Mouse (Mus musculus) liver, embryonic 15.5 days (tissue): Measurements from ENCODE around the gene Sst. TPM values are rescaled to one million over a fixed set of nuclear protein-coding genes. Genes with fewer than 3 reads are reported as not detected.
"Not testable (repeated sequence)": the region's sequence is repeated elsewhere in the genome, so short reads cannot be mapped to it uniquely, and the experiment has no call there.

Source experiments
- ATAC-seq: fragments of 200-750 bp; cut with Nextera tagmentation; 2 replicates; pipeline ENCODE4 v1.8.0; 2017; ENCODE audit warnings: moderate number of reproducible peaks, mild to moderate bottlenecking, moderate library complexity; ENCODE audit not compliant: insufficient read depth
- H3K27ac ChIP-seq: fragments of 300-500 bp; sonication (generic); replicated peaks from 2 replicates; pipeline ENCODE4 v1.5.1; 2015; ENCODE audit warnings: mild to moderate bottlenecking, inconsistent platforms
- H3K27me3 ChIP-seq: fragments of 300-500 bp; sonication (generic); 2 replicates; pipeline ENCODE4 v1.6.1; 2015; ENCODE audit warnings: mild to moderate bottlenecking, inconsistent platforms
- H3K36me3 ChIP-seq: fragments of 300-500 bp; sonication (generic); replicated peaks from 2 replicates; pipeline ENCODE4 v1.6.1; 2015; ENCODE audit warnings: moderate library complexity, mild to moderate bottlenecking, inconsistent platforms
- H3K4me1 ChIP-seq: fragments of 300-500 bp; sonication (generic); replicated peaks from 2 replicates; pipeline ENCODE4 v1.6.1; 2015; ENCODE audit warnings: inconsistent platforms
- H3K4me2 ChIP-seq: fragments of 300-500 bp; sonication (generic); 2 replicates; pipeline ENCODE4 v1.6.1; 2015; ENCODE audit warnings: moderate library complexity, mild to moderate bottlenecking, inconsistent platforms
- H3K4me3 ChIP-seq: fragments of 300-500 bp; sonication (generic); replicated peaks from 2 replicates; pipeline ENCODE4 v1.5.1; 2015; ENCODE audit warnings: mild to moderate bottlenecking, inconsistent platforms
- H3K9ac ChIP-seq: fragments of 300-500 bp; sonication (generic); 2 replicates; pipeline ENCODE4 v1.6.1; 2015; ENCODE audit warnings: moderate library complexity, mild to moderate bottlenecking, inconsistent platforms
- H3K9me3 ChIP-seq: fragments of 300-500 bp; sonication (generic); replicated peaks from 2 replicates; pipeline ENCODE4 v1.6.1; 2016; ENCODE audit warnings: inconsistent platforms
- WGBS: fragments of 180-500 bp; shearing (Covaris S2); methylation state at CpG from one replicate; pipeline ENCODE4 v1.1.7; 2015; ENCODE audit warnings: mixed read lengths; ENCODE audit not compliant: insufficient replicate concordance; 5-methylcytosine and 5-hydroxymethylcytosine counted together
- polyA plus RNA-seq: library from polyadenylated mRNA; unstranded; fragments of >200 nt; fragmentation: Nextera tagmentation; extraction: Ambion mirVana; gene quantifications from 2 replicates; pipeline ENCODE4 v1.2.1, GENCODE M21; 2015

Sst gene
- polyA plus RNA-seq, 1 experiment from 2014 or later, result 0.13 TPM

DNA sequence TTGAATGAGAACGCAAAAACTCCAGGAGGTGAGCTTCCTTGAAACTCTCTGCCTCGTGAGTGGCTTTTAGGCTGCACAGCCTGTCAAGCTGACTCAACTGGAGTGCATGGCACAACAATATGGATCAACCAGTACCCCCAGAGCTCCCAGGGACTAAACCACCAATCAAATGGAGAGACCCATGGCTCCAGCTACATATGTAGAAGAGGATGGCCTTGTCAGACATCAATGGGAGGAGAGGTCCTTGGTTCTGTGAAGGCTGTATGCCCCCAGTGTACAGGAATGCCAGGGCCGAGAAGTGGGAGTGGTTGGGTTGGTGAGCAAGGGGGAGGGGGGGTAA lies 18.2 kb upstream of the Sst start:
- H3K4me1 ChIP-seq, H3K9ac ChIP-seq, H3K4me3 ChIP-seq, H3K27ac ChIP-seq, H3K36me3 ChIP-seq, H3K27me3 ChIP-seq, H3K4me2 ChIP-seq, H3K9me3 ChIP-seq, ATAC-seq: not testable (repeated sequence)
- WGBS, result 50% methylated on average over 3 of the region's 3 CpGs

DNA sequence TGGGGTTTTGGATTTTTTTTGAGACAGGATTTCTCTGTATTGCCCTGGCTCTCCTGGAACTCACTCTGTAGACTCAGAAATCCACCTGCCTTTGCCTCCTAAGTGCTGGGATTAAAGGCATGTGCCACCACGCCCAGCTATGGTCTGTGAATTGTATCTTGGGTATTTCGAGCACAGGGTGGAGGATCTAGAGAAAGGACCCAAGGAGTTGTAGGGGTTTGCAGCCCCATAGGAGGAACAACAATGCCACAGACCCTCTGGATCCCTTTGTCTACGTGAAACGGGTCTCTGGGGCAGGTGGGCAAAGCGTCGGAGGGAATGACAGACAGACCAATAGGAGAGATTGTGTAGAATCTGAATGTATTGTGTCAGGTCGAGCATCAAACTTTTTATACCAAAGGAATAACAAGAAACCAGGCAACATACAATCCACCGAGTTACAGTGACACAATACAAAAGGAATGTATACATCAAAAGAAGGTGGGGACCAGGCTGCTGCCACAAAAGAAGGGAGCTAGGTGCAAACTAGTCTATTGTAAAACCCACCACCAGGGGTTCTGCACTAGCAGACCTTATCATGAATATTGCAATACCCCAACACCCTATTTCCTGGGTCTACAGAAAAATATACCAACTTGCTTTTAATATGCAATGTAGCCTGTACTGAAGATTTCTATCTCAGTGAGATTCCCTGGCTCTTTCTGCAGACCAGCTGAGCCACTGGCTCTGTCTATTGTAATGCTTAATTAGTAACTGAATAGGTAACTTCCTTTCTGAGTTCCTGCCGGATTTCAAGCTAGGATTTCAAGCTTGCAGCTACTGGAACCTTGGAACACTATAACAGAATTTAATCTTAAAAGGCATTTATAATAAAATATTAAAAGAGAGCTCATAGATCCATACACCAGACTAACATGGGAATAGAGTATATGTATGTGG lies 17.6 kb upstream of the Sst start:
- not testable (repeated sequence) for H3K27me3 ChIP-seq, H3K4me2 ChIP-seq, H3K27ac ChIP-seq, H3K9ac ChIP-seq, H3K9me3 ChIP-seq, H3K36me3 ChIP-seq, H3K4me1 ChIP-seq, H3K4me3 ChIP-seq, ATAC-seq
- WGBS, result 68% methylated on average over 9 of the region's 9 CpGs

DNA sequence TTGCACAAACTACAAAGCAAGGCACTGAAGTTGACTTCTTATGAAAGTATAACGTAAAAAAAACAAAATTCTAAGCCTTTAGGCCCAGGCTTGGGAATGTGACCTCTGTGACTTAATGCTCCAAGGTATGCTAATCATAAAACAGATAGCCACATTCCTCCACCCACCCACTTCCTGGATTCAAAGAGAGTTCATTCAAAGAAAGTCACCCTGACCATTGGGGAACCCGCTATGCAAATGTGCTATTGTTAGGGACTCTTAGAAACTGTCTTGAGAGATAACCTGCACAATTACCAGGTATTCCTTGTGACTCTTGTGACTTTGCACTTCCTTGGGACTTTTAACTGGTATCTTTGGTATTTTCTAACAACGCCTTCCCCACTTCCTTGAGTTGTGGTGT lies 15.8 kb upstream of the Sst start:
- H3K36me3 ChIP-seq, ATAC-seq, H3K27me3 ChIP-seq, H3K4me1 ChIP-seq, H3K9me3 ChIP-seq, H3K4me2 ChIP-seq, H3K4me3 ChIP-seq, H3K9ac ChIP-seq, H3K27ac ChIP-seq: not testable (repeated sequence)
- 56% methylated on average over 3 of the region's 3 CpGs for WGBS

DNA sequence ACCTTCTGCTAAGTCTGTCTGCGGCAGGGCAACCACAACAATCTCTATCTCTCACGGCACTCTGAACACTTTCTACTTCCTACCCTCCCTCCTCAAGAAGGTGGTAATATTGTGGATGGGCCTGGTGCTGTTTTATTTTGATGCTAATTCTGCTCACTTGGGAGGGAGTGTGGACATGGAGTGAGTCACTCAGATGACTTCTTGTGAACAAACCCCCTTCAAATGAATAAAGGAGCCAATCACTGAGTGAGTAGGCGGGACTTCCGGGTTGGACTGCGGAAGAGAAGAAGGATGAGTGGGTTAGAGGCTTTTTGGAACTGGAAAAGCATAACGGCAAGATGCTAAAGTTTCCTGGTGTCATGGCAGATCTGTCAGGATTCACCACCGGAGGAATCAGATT lies 10.7 kb upstream of the Sst start:
- 68% methylated on average over 7 of the region's 7 CpGs for WGBS
- Histone ChIP-seq H3K4me2 (no peak overlapping the region), H3K9me3 (no peaks in the 10 kb centered on the region), H3K36me3 (no peaks in the 10 kb centered on the region), H3K4me3 (no peak overlapping the region), H3K27me3 (0 out of 2 replicates have a peak, but pooled peaks cover 3% of the 10 kb centered on the region), H3K4me1 (no peaks in the 10 kb centered on the region), H3K27ac (no peak overlapping the region), H3K9ac (no peak overlapping the region)
- ATAC-seq, result no peak

DNA sequence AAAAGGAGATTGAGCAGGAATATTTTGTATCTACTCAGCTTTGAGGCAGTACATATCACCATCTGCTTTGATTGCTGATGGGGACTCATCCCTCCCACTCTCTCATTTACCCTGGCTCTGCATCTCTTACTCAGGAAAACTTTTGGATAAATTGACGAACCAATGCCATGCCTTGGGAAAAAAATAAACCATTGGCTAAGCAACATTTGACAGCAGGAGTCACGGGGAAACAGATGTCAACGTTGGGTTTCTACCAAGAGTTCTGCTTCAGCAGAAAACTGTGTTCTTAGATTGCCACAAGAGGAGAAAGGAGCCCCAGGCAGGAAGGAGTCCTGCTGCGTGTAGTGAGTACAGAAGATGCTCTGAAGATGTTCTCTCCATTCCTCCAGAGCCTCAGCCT lies 9.3 kb upstream of the Sst start:
- Histone ChIP-seq H3K4me2 (no peak overlapping the region), H3K27ac (no peak overlapping the region), H3K9me3 (no peaks in the 10 kb centered on the region), H3K36me3 (no peaks in the 10 kb centered on the region), H3K27me3 (0 out of 2 replicates have a peak, but pooled peaks cover 3% of the 10 kb centered on the region), H3K4me1 (no peaks in the 10 kb centered on the region), H3K4me3 (no peak overlapping the region), H3K9ac (no peak overlapping the region)
- 48% methylated on average over 4 of the region's 4 CpGs for WGBS
- no peak for ATAC-seq

DNA sequence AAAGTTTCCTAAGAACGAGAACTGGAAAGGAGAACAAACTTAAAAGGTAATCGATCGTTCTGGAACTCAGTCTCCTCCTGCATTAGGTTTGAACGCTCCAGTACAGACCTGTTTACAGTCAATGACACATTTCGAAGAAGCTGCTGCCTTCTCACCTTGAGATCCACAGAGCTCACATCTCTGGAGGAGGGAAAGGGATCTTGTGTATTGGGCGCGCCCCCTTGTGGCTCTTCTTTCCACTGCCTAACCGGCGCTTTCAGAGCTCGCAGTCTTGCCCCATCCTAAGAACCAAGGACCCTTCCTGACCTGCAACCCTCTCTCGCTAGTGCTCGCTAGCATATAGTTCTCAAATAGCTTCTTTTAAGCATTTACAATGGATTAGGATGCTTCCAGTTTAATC lies 8.1 kb upstream of the Sst start:
- no peak overlapping the region for H3K4me3 ChIP-seq
- H3K27me3 ChIP-seq, result 0 out of 2 replicates have a peak, but pooled peaks cover 3% of the 10 kb centered on the region
- no peaks in the 10 kb centered on the region for H3K36me3 ChIP-seq
- no peak overlapping the region for H3K27ac ChIP-seq
- no peak for ATAC-seq
- no peaks in the 10 kb centered on the region for H3K9me3 ChIP-seq
- no peaks in the 10 kb centered on the region for H3K4me1 ChIP-seq
- WGBS, result 10% methylated on average over 12 of the region's 12 CpGs
- H3K4me2 ChIP-seq, result peak overlapping the region; percentile 33
- no peak overlapping the region for H3K9ac ChIP-seq

DNA sequence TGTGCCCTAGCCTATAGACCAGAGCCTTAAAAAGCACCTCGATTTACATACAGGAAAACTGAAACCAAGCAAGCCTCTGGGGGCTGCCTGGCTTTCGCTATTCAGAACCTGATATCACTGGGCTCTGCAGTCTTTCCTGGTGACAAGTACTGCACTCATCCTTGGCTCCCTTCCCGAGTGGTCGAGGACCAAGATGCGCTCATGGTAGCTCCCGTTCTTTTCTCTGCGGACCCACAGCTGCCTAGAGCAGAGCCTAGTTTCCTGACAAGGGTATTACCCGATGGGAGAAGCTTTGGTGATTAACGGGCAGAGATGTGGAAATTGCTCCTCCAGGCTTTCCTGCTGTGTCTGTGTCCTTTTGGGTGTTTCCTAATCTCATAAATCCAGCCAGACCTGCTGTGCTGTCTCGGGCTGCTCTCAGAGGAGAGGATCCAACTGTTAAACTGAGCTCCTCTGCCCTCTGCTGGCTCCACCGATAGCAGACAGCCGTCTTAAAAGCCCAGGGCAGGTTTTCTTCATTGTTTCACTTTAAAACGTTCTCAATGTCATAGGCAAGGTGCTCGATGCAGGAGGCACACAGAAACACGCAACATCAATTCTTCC lies 7.3 kb upstream of the Sst start:
- no peaks in the 10 kb centered on the region for H3K4me1 ChIP-seq
- peak overlapping the region; percentile 39 for H3K4me2 ChIP-seq
- H3K4me3 ChIP-seq, result no peak overlapping the region
- H3K9me3 ChIP-seq, result no peaks in the 10 kb centered on the region
- 11% methylated on average over 15 of the region's 15 CpGs for WGBS
- no peaks in the 10 kb centered on the region for H3K36me3 ChIP-seq
- 0 out of 2 replicates have a peak, but pooled peaks cover 3% of the 10 kb centered on the region for H3K27me3 ChIP-seq
- no peak overlapping the region for H3K9ac ChIP-seq
- no peak overlapping the region for H3K27ac ChIP-seq
- no peak for ATAC-seq

DNA sequence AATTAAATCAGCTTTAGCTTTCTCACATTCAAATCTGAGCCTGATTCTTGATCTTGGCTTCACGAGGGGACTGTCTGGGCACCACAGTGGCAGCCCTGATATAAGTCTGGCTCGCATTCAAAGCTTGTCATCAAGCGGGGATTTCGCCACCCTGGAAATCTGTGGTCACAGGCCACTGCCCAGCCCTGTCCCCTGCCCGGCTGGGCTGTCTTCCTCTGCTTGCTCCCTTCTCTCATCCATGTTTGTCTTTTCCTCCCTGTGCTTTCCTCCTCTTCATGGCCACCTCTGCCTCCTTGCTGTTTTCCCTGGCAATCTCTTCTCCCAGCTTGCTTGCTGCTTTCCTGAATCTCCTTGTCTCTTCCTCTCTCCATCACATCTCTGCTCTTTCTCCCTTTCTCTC lies 6.7 kb upstream of the Sst start:
- H3K9ac ChIP-seq, result no peak overlapping the region
- no peak overlapping the region for H3K27ac ChIP-seq
- H3K4me3 ChIP-seq, result no peak overlapping the region
- peak overlapping the region; percentile 39; the same call in 1 of the 2 replicates for H3K4me2 ChIP-seq
- WGBS, result 40% methylated on average over 5 of the region's 5 CpGs
- no peak for ATAC-seq
- no peaks in the 10 kb centered on the region for H3K36me3 ChIP-seq
- no peaks in the 10 kb centered on the region for H3K4me1 ChIP-seq
- no peaks in the 10 kb centered on the region for H3K9me3 ChIP-seq
- 0 out of 2 replicates have a peak, but pooled peaks cover 6% of the 10 kb centered on the region for H3K27me3 ChIP-seq

DNA sequence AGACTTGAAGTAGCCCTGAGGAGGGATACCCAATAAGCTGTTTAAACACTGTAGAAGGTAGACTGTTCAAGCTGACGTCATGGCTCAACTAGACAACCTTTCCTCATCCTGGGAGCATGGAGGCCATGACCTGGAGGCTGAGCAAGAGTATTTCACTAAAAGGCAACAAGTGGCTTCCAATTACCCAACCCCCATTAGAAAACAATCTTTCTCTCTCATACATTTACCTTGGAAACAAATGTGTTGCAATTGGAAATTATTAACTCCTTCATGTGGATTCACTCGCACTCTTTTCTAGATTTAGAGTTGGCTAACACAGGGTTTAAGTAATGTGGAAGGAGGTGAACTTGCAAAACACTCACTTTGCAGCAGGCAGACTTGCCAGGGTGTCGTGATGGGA lies 4.4 kb upstream of the Sst start:
- H3K9me3 ChIP-seq, result no peaks in the 10 kb centered on the region
- WGBS, result 41% methylated on average over 3 of the region's 3 CpGs
- H3K27me3 ChIP-seq, result peaks cover 26% of the 10 kb centered on the region
- no peak for ATAC-seq
- no peak overlapping the region for H3K4me2 ChIP-seq
- H3K27ac ChIP-seq, result no peak overlapping the region
- no peaks in the 10 kb centered on the region for H3K4me1 ChIP-seq
- no peak overlapping the region for H3K4me3 ChIP-seq
- no peak overlapping the region for H3K9ac ChIP-seq
- no peaks in the 10 kb centered on the region for H3K36me3 ChIP-seq

DNA sequence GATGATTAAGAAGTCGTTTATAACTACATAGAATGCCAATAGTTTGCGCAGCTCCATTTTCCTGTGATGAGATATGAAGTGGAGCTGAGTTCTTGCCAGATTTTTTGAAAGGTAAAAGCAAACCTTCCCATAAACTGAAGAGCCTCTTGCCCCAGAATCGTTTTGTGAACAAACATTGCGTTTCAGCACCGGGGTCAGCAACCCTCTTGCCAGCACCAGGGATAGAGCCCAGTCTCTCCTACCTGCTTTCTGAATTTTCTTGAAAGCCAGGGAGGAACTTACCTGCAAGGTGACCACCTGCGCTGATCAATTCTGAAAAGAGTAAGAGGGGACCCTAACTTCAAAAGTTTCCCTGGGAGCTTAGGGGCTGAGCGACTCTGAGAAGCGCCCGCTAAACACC lies 607 bp downstream of the Sst start:
- Histone ChIP-seq H3K27me3 (peaks cover 30% of the 10 kb centered on the region), H3K9me3 (no peaks in the 10 kb centered on the region), H3K9ac (no peak overlapping the region), H3K36me3 (no peaks in the 10 kb centered on the region), H3K4me2 (no peak overlapping the region), H3K27ac (no peak overlapping the region), H3K4me3 (no peak overlapping the region), H3K4me1 (no peaks in the 10 kb centered on the region)
- no peak for ATAC-seq
- WGBS, result 7% methylated on average over 9 of the region's 9 CpGs

DNA sequence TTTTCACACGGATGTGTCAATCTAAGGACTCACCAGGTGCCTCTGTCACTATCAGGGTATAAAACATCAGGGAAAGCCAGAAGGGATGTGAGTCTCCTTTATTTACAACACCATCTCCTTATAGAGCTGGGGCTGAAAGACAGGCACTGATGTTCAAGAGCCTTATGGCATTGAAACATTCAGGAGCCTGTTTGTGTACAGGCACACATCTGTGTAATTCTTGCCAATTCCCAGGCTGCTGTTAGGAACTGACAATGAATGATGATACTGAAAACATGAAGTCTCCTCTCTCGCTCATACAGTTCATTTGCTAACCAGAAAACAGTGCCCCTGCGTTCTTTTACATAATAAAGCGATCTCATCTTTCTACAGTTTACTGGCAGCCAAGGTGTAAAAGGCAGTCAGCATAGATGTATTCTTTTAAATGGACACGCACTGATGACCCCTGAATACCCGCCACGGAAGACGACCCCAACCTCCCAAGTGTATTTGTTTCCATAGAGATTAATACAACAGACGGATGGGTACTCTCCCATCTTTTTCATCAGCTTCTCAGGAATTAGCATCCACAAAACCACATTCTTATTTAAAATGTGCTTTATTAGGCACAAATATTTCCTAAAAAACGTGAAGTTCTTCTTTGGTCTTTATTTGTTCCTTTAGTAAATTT lies 2.7 kb downstream of the Sst start:
- H3K27ac ChIP-seq, result no peak overlapping the region
- no peaks in the 10 kb centered on the region for H3K4me1 ChIP-seq

More for the DNA sequence above, 2.7 kb downstream of the Sst start:
- H3K27me3 ChIP-seq, result peaks cover 30% of the 10 kb centered on the region
- H3K9me3 ChIP-seq, result no peaks in the 10 kb centered on the region
- H3K4me2 ChIP-seq, result no peak overlapping the region
- no peak overlapping the region for H3K4me3 ChIP-seq
- 63% methylated on average over 10 of the region's 10 CpGs for WGBS
- no peak overlapping the region for H3K9ac ChIP-seq
- no peak for ATAC-seq
- H3K36me3 ChIP-seq, result no peaks in the 10 kb centered on the region
